Mouse (Mus musculus) heart, embryonic 13.5 days (tissue): ENCODE measurements at regions not wholly inside any gene's neighbourhood (a gene's known extent, or its start where the extent isn't known, plus 50 kb on each side); places are given as distances from the start of the nearest gene placed in this dataset. TPM values are rescaled to one million over a fixed set of nuclear protein-coding genes. Genes with fewer than 3 reads are reported as not detected.

Source experiments
- ATAC-seq: fragments of 200-750 bp; cut with Nextera tagmentation; 2 replicates; pipeline ENCODE4 v1.8.0; 2017; ENCODE audit warnings: moderate TSS enrichment; ENCODE audit not compliant: insufficient number of reproducible peaks, low FRiP score, low TSS enrichment; ENCODE audit errors: extremely low read depth
- H3K27ac ChIP-seq: fragments of 300-500 bp; sonication (generic); replicated peaks from 2 replicates; pipeline ENCODE4 v1.5.1; 2015; ENCODE audit warnings: moderate library complexity, mild to moderate bottlenecking, inconsistent platforms
- H3K27me3 ChIP-seq: fragments of 300-500 bp; sonication (generic); replicated peaks from 2 replicates; pipeline ENCODE4 v1.6.1; 2015; ENCODE audit warnings: mild to moderate bottlenecking, inconsistent platforms
- H3K36me3 ChIP-seq: fragments of 300-500 bp; sonication (generic); 2 replicates; pipeline ENCODE4 v1.6.1; 2015; ENCODE audit warnings: mild to moderate bottlenecking, inconsistent platforms
- H3K4me1 ChIP-seq: fragments of 300-500 bp; sonication (generic); 2 replicates; pipeline ENCODE4 v1.6.1; 2015; ENCODE audit warnings: inconsistent platforms
- H3K4me2 ChIP-seq: fragments of 300-500 bp; sonication (generic); 2 replicates; pipeline ENCODE4 v1.6.1; 2015; ENCODE audit warnings: inconsistent platforms, mild to moderate bottlenecking, moderate library complexity
- H3K4me3 ChIP-seq: fragments of 300-500 bp; sonication (generic); 2 replicates; pipeline ENCODE4 v1.5.1; 2015; ENCODE audit warnings: moderate library complexity, mild to moderate bottlenecking, inconsistent platforms
- H3K9ac ChIP-seq: fragments of 300-500 bp; sonication (generic); 2 replicates; pipeline ENCODE4 v1.6.1; 2015; ENCODE audit warnings: inconsistent platforms, mild to moderate bottlenecking, moderate library complexity
- H3K9me3 ChIP-seq: fragments of 300-500 bp; sonication (generic); 2 replicates; pipeline ENCODE4 v1.6.1; 2016; ENCODE audit warnings: inconsistent platforms
- WGBS: fragments of 180-500 bp; shearing (Covaris S2); methylation state at CpG from one replicate; pipeline ENCODE4 v1.1.7; 2015; ENCODE audit warnings: mixed read lengths; 5-methylcytosine and 5-hydroxymethylcytosine counted together
- microRNA-seq: library from miRNA; unstranded; fragments of <30 nt; microRNA quantifications from one replicate; pipeline ENCODE4, GENCODE M21; 2016

DNA sequence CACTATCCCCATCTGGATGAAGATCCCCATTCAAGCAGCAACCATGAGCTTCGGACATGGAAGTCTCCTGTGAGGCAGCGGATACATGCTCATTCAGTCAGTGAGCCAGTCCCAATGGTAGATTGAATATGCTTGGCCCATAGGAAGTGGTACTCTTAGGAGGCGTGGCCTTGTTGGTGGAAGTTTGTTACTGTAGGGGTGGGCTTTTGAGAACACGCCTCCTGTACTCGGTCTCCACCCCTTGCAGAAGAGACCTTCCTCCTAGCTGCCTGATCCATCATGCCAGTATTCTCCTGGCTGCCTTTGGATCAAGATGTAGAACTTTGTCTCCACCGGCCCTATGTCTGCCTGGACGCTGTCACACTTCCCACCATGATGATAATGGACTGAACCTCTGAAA is 55.3 kb upstream of the Pmfbp1 start:
- Histone ChIP-seq H3K36me3 (no peaks in the 10 kb centered on the region), H3K4me2 (no peak overlapping the region), H3K4me1 (no peaks in the 10 kb centered on the region), H3K4me3 (no peak overlapping the region), H3K27me3 (no peaks in the 10 kb centered on the region), H3K9me3 (no peaks in the 10 kb centered on the region), H3K27ac (no peak overlapping the region), H3K9ac (no peak overlapping the region)
- no peak for ATAC-seq
- WGBS, result 85% methylated on average over 7 of the region's 7 CpGs

Small RNA genes lying in the stretch of these regions (microRNA-seq; reads per million reads assigned to microRNA genes)
- gene Gm23163, result not detected
